In genomic region chr5:66567424-66567823, GRCm38 (mm10) we compare ENCODE assay signal across 18 mouse cellular contexts. TPM values are rescaled to one million over a fixed set of nuclear protein-coding genes. Genes with fewer than 3 reads are reported as not detected.
DNase-seq lines count a peak whose midpoint lies in the region; ATAC-seq and TF ChIP-seq lines count a peak whose summit lies in the region.
"Had no signal": no experiment of that assay in that cellular context is flagged by ENCODE, and none has a peak within 500 bp of the region (broad histone marks: within the 10 kb centered on the region; RNA-seq: fewer than 3 reads in every experiment).

No protein-coding gene starts in this region.

- H3K9ac ChIP-seq in heart, embryonic 13.5 days, result no peak overlapping the region
- no peak overlapping the region for H3K9ac ChIP-seq in lung, embryonic 16.5 days (ENCODE audit: low read length)
- H3K9ac ChIP-seq: forebrain, embryonic 15.5 days; hindbrain, embryonic 15.5 days had no signal

- DNase-seq in gastrocnemius, adult 2 months, result no peak
- DNase-seq in gastrocnemius, postnatal 36 days, result no peak
- no peak for DNase-seq in heart, adult 9 months (ENCODE audit: low spot score in 2 of 2)
- DNase-seq in lung, postnatal 14 days, result no peak
- no peak for DNase-seq in testis, postnatal 10 days (ENCODE audit: low spot score)
- DNase-seq: cerebellum, adult 18-20 months; cerebellum, adult 9-11 months; cerebellum, postnatal 36 days; gastrocnemius, postnatal 10 days; kidney, adult 2 months had no signal

- H3K36me3 ChIP-seq in heart, embryonic 13.5 days, result no peaks in the 10 kb centered on the region
- no peaks in the 10 kb centered on the region for H3K36me3 ChIP-seq in lung, embryonic 16.5 days (ENCODE audit: control insufficient read depth, insufficient read depth, low read length)
- H3K36me3 ChIP-seq: forebrain, embryonic 15.5 days; hindbrain, embryonic 15.5 days had no signal

- H3K27ac ChIP-seq in gastrocnemius, adult 2 months, result peak overlapping the region; percentile 64; the same call in 1 of the 2 replicates
- H3K27ac ChIP-seq in heart, embryonic 13.5 days (replicated peaks), result peak overlapping the region; percentile 57
- peak overlapping the region; percentile 19; the same call in 1 of the 2 replicates for H3K27ac ChIP-seq in lung, embryonic 16.5 days (ENCODE audit: low read length)
- H3K27ac ChIP-seq: forebrain, embryonic 15.5 days; hindbrain, embryonic 15.5 days had no signal

- intact Hi-C loops in gastrocnemius, adult 2 months (cut with DNase I), result no loop called here
- intact Hi-C loops in gastrocnemius, postnatal 36 days (cut with DNase I), result no loop called here

- no peak overlapping the region for H3K4me3 ChIP-seq in gastrocnemius, adult 2 months
- H3K4me3 ChIP-seq in heart, embryonic 13.5 days, result no peak overlapping the region
- H3K4me3 ChIP-seq in lung, embryonic 16.5 days (ENCODE audit: low read length), result no peak overlapping the region
- H3K4me3 ChIP-seq: forebrain, embryonic 15.5 days; hindbrain, embryonic 15.5 days had no signal

- no peak overlapping the region for H3K4me2 ChIP-seq in heart, embryonic 13.5 days
- H3K4me2 ChIP-seq in lung, embryonic 16.5 days (ENCODE audit: low read depth, low read length), result no peak overlapping the region
- H3K4me2 ChIP-seq: forebrain, embryonic 15.5 days; hindbrain, embryonic 15.5 days had no signal

- no peak for TF ChIP-seq CTCF in gastrocnemius, adult 2 months (IDR thresholded peaks at IDR 0.05)

- no peaks in the 10 kb centered on the region for H3K27me3 ChIP-seq in heart, embryonic 13.5 days (replicated peaks)
- H3K27me3 ChIP-seq in lung, embryonic 16.5 days (ENCODE audit: control insufficient read depth, insufficient read depth, low read depth, low read length), result no peaks in the 10 kb centered on the region
- H3K27me3 ChIP-seq: CH12.LX; forebrain, embryonic 15.5 days; hindbrain, embryonic 15.5 days; Patski had no signal

- H3K9me3 ChIP-seq in heart, embryonic 13.5 days, result no peaks in the 10 kb centered on the region
- H3K9me3 ChIP-seq in lung, embryonic 16.5 days (ENCODE audit: control insufficient read depth, low read length), result no peaks in the 10 kb centered on the region
- H3K9me3 ChIP-seq: forebrain, embryonic 15.5 days; hindbrain, embryonic 15.5 days had no signal

- 83% methylated on average over 6 of the region's 6 CpGs for WGBS in heart, embryonic 13.5 days
- 86% methylated on average over 6 of the region's 6 CpGs for WGBS in lung, embryonic 16.5 days

- H3K4me1 ChIP-seq in heart, embryonic 13.5 days, result peaks cover 30% of the 10 kb centered on the region
- peaks cover 27% of the 10 kb centered on the region for H3K4me1 ChIP-seq in lung, embryonic 16.5 days (replicated peaks; ENCODE audit: control insufficient read depth, insufficient read depth, low read length)

- no peak for ATAC-seq in heart, embryonic 13.5 days (ENCODE audit: extremely low read depth, insufficient number of reproducible peaks, low FRiP score, low TSS enrichment)
- ATAC-seq in lung, embryonic 16.5 days (ENCODE audit: low read depth), result no peak
- ATAC-seq: activated CD4-positive, CD25-positive, alpha-beta regulatory T cell, adult 4 months; forebrain, embryonic 15.5 days; intestine, embryonic 16.5 days; Patski had no signal

RNA-seq across cellular contexts. Expression of gene Apbb2, which starts 51.2 kb away (rescaled TPM):
- total RNA-seq in gastrocnemius, adult 2 months (2021), result 10 to 100 TPM; 35.9 to 43.2 TPM
- 10 to 100 TPM; 32.0 to 39.1 TPM for total RNA-seq in gastrocnemius, postnatal 36 days (2021)
- 26.1 and 29.3 TPM in 2 replicates for polyA plus RNA-seq in heart, embryonic 13.5 days (2015; fragmentation: Nextera tagmentation; extraction: Ambion mirVana)
- polyA plus RNA-seq in lung, embryonic 16.5 days (2015; fragmentation: Nextera tagmentation; extraction: Ambion mirVana), result 56.7 and 57.0 TPM in 2 replicates
